Mouse (Mus musculus) midbrain, embryonic 11.5 days (tissue): ENCODE data around the gene Tmem230. TPM values are rescaled to one million over a fixed set of nuclear protein-coding genes. Genes with fewer than 3 reads are reported as not detected.
A peak's percentile ranks its signal among the peaks of the same experiment; 100 is the strongest.

ENCODE experiments used
- ATAC-seq: fragments of 200-750 bp; cut with Nextera tagmentation; 2 replicates; pipeline ENCODE4 v1.8.0; 2017; ENCODE audit warnings: moderate TSS enrichment, moderate library complexity; ENCODE audit not compliant: low FRiP score
- DNase-seq: peaks from one replicate; pipeline ENCODE4 v3.0.0; 2015; ENCODE audit warnings: low spot score; ENCODE audit errors: missing footprints
- H3K27ac ChIP-seq: fragments of 300-500 bp; sonication (generic); 2 replicates; pipeline ENCODE4 v1.5.1; 2014; ENCODE audit warnings: low read depth, low read length
- H3K27me3 ChIP-seq: fragments of 300-500 bp; sonication (generic); 2 replicates; pipeline ENCODE4 v1.6.1; 2014; ENCODE audit warnings: mild to moderate bottlenecking, low read length, moderate library complexity, mixed read lengths; ENCODE audit not compliant: control insufficient read depth, insufficient read depth
- H3K36me3 ChIP-seq: fragments of 300-500 bp; sonication (generic); 2 replicates; pipeline ENCODE4 v1.6.1; 2014; ENCODE audit warnings: mild to moderate bottlenecking, low read length, moderate library complexity, mixed read lengths; ENCODE audit not compliant: control insufficient read depth, insufficient read depth
- H3K4me1 ChIP-seq: fragments of 300-500 bp; sonication (generic); 2 replicates; pipeline ENCODE4 v1.6.1; 2014; ENCODE audit warnings: low read length; ENCODE audit not compliant: control insufficient read depth, insufficient read depth
- H3K4me2 ChIP-seq: fragments of 300-500 bp; sonication (generic); 2 replicates; pipeline ENCODE4 v1.6.1; 2014; ENCODE audit warnings: mild to moderate bottlenecking, moderate library complexity
- H3K4me3 ChIP-seq: fragments of 300-500 bp; sonication (generic); 2 replicates; pipeline ENCODE4 v1.5.1; 2014; ENCODE audit warnings: low read depth, low read length
- H3K9ac ChIP-seq: fragments of 300-500 bp; sonication (generic); 2 replicates; pipeline ENCODE4 v1.6.1; 2014; ENCODE audit warnings: low read length
- H3K9me3 ChIP-seq: fragments of 300-500 bp; sonication (generic); 2 replicates; pipeline ENCODE4 v1.6.1; 2016; ENCODE audit warnings: low read length; ENCODE audit not compliant: control insufficient read depth
- WGBS: fragments of 180-500 bp; shearing (Covaris S2); extraction: QIAGEN DNeasy Blood & Tissue Kit; methylation state at CpG from one replicate; pipeline ENCODE4 v1.1.7; 2014; 5-methylcytosine and 5-hydroxymethylcytosine counted together
- polyA plus RNA-seq: library from polyadenylated mRNA; unstranded; fragments of >200 nt; fragmentation: Nextera tagmentation; extraction: Ambion mirVana; gene quantifications from 2 replicates; pipeline ENCODE4 v1.2.1, GENCODE M21; 2014

Tmem230 gene
- polyA plus RNA-seq, 1 experiment from 2014 or later: 57.1 TPM

DNA sequence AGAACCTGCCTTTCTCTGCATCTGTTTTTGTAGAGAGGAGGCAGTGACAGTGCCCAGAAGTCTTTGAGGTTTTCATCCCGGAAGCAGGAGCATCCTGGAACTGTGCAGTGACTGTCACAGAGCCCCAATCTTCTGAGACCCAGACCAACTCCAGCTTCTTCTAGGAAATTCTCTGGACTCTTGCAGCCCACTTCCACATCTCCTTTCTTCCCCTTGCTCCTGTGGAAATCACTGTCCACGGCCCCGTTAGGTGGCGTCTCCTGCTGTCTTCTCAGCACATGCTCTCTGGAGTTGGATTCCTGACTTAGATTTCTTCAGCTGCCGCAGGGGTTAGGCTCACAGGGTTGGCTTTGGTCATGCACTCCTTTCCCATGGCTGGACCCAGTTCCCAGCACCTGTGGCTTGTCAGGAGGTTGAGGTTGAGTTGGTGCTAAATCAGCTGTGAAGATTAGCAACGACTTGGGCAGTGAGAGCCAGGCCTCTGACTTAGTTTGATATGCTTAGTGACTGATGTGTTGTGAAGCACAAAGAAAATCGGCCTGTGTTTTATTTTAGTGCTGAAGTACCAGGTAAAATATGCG, 30.8 kb upstream of the Tmem230 start:
- no peak overlapping the region for H3K4me3 ChIP-seq
- H3K4me2 ChIP-seq: no peak overlapping the region
- no peak overlapping the region for H3K9ac ChIP-seq
- H3K27me3 ChIP-seq: no peaks in the 10 kb centered on the region
- WGBS: 79% methylated on average over 8 of the region's 8 CpGs
- no peak overlapping the region for H3K27ac ChIP-seq
- peaks cover 22% of the 10 kb centered on the region for H3K4me1 ChIP-seq
- H3K9me3 ChIP-seq: no peaks in the 10 kb centered on the region
- DNase-seq: peak; percentile 77
- no peak for ATAC-seq
- no peaks in the 10 kb centered on the region for H3K36me3 ChIP-seq

GRCm38 (mm10) chr2:132276249-132276648, 28.6 kb upstream of the Tmem230 start:
- WGBS: 88% methylated on average over 4 of the region's 4 CpGs
- H3K27ac ChIP-seq: no peak overlapping the region
- peaks cover 6% of the 10 kb centered on the region; the same call in 1 of the 2 replicates for H3K4me1 ChIP-seq
- no peak overlapping the region for H3K4me2 ChIP-seq
- H3K4me3 ChIP-seq: no peak overlapping the region
- H3K27me3 ChIP-seq: no peaks in the 10 kb centered on the region
- DNase-seq (peak; percentile 35), ATAC-seq (no peak)
- H3K9me3 ChIP-seq: no peaks in the 10 kb centered on the region
- H3K9ac ChIP-seq: no peak overlapping the region
- H3K36me3 ChIP-seq: no peaks in the 10 kb centered on the region

- H3K9me3 ChIP-seq: no peaks in the 10 kb centered on the region
- ATAC-seq (no peak), DNase-seq (peak; percentile 17)
- no peaks in the 10 kb centered on the region for H3K36me3 ChIP-seq
- H3K4me1 ChIP-seq: peaks cover 6% of the 10 kb centered on the region; the same call in 1 of the 2 replicates
- no peak overlapping the region for H3K4me2 ChIP-seq
- H3K27me3 ChIP-seq: no peaks in the 10 kb centered on the region
- H3K4me3 ChIP-seq: no peak overlapping the region
- no peak overlapping the region for H3K9ac ChIP-seq
- 77% methylated on average over 4 of the region's 4 CpGs for WGBS
- H3K27ac ChIP-seq: no peak overlapping the region
Measured at GRCm38 (mm10) chr2:132275527-132275926, 27.9 kb upstream of the Tmem230 start.

GRCm38 (mm10) chr2:132272694-132273389, 25.2 kb upstream of the Tmem230 start:
- 82% methylated on average over 6 of the region's 6 CpGs for WGBS
- no peak for ATAC-seq

GRCm38 (mm10) chr2:132270331-132270951, 22.8 kb upstream of the Tmem230 start:
- ATAC-seq (no peak), DNase-seq (no peak)
- 89% methylated on average over 2 of the region's 2 CpGs for WGBS
- Histone ChIP-seq H3K36me3 (no peaks in the 10 kb centered on the region), H3K9ac (no peak overlapping the region), H3K27me3 (no peaks in the 10 kb centered on the region), H3K9me3 (no peaks in the 10 kb centered on the region), H3K27ac (no peak overlapping the region), H3K4me3 (no peak overlapping the region), H3K4me2 (no peak overlapping the region), H3K4me1 (no peaks in the 10 kb centered on the region)

More at GRCm38 (mm10) chr2:132272694-132273389, 25.2 kb upstream of the Tmem230 start:
- no peaks in the 10 kb centered on the region for H3K36me3 ChIP-seq
- no peaks in the 10 kb centered on the region for H3K27me3 ChIP-seq
- DNase-seq: peak; percentile 62
- no peak overlapping the region for H3K27ac ChIP-seq
- H3K4me2 ChIP-seq: no peak overlapping the region
- H3K9me3 ChIP-seq: no peaks in the 10 kb centered on the region
- H3K4me1 ChIP-seq: no peaks in the 10 kb centered on the region
- H3K4me3 ChIP-seq: no peak overlapping the region
- no peak overlapping the region for H3K9ac ChIP-seq

GRCm38 (mm10) chr2:132269217-132269616, 21.6 kb upstream of the Tmem230 start:
- Histone ChIP-seq H3K9me3 (no peaks in the 10 kb centered on the region), H3K27me3 (no peaks in the 10 kb centered on the region), H3K9ac (no peak overlapping the region), H3K4me2 (no peak overlapping the region), H3K27ac (no peak overlapping the region), H3K4me1 (peaks cover 4% of the 10 kb centered on the region; the same call in 1 of the 2 replicates), H3K4me3 (no peak overlapping the region), H3K36me3 (no peaks in the 10 kb centered on the region)
- ATAC-seq (no peak), DNase-seq (no peak)
- 87% methylated on average over 3 of the region's 3 CpGs for WGBS

DNA sequence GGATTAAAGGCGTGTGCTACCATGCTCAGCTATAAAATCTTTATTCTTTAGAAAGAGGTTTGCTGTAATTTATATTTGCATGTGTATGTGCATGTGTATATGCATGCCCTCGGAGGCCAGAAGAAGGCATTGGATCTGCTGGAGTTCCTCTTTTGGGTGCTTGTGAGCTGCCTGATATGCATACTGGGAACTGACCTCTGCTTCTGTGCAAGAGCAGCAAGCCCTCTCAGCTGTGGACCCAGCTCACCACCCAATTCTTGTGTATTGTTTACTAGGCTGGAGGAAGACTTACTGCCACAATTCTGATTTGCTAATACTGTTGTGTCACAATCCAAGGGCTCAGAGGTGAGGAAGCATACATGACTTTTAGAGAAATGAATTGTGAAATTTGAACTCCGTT, 18.5 kb upstream of the Tmem230 start:
- no peak overlapping the region for H3K9ac ChIP-seq
- peaks cover 7% of the 10 kb centered on the region; the same call in 1 of the 2 replicates for H3K4me1 ChIP-seq
- no peaks in the 10 kb centered on the region for H3K9me3 ChIP-seq
- ATAC-seq (no peak), DNase-seq (no peak)
- 92% methylated on average over 3 of the region's 3 CpGs for WGBS
- H3K4me2 ChIP-seq: no peak overlapping the region
- H3K4me3 ChIP-seq: no peak overlapping the region
- H3K27ac ChIP-seq: no peak overlapping the region
- H3K27me3 ChIP-seq: no peaks in the 10 kb centered on the region
- no peaks in the 10 kb centered on the region for H3K36me3 ChIP-seq

DNA sequence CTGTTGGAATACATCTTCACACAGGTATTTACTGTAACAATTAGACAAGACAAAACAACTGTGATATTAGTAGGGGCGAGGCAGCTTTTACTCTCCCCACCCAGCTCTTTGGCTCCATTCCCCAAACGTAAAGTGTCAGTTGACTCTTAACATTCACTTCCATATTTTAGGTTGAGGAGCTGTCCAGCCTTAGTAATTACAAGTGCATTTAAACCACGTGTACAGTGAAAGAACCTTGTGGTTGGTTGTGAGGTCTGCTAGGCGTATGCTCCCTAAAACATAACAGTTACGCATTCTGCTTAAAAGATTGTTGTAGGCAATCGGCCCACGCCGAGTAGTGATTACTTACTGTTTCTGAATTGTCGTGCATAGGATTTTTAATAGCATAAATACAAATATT, 17.6 kb upstream of the Tmem230 start:
- H3K4me3 ChIP-seq: no peak overlapping the region
- no peak overlapping the region for H3K4me2 ChIP-seq
- H3K27me3 ChIP-seq: no peaks in the 10 kb centered on the region
- no peaks in the 10 kb centered on the region for H3K9me3 ChIP-seq
- no peak overlapping the region for H3K27ac ChIP-seq
- 90% methylated on average over 9 of the region's 9 CpGs for WGBS
- H3K36me3 ChIP-seq: no peaks in the 10 kb centered on the region
- ATAC-seq (no peak), DNase-seq (no peak)
- H3K9ac ChIP-seq: no peak overlapping the region
- peaks cover 7% of the 10 kb centered on the region; the same call in 1 of the 2 replicates for H3K4me1 ChIP-seq

- H3K4me1 ChIP-seq: peaks cover 7% of the 10 kb centered on the region; the same call in 1 of the 2 replicates
- WGBS: 18% methylated on average over 6 of the region's 6 CpGs
- peak overlapping the region; percentile 57 for H3K4me2 ChIP-seq
- ATAC-seq: no peak
- no peak for DNase-seq
- peak overlapping the region; percentile 80 for H3K4me3 ChIP-seq
- H3K27ac ChIP-seq: no peak overlapping the region
- H3K9me3 ChIP-seq: no peaks in the 10 kb centered on the region
- no peaks in the 10 kb centered on the region for H3K36me3 ChIP-seq
- no peaks in the 10 kb centered on the region for H3K27me3 ChIP-seq
- H3K9ac ChIP-seq: peak overlapping the region; percentile 88
Measured at GRCm38 (mm10) chr2:132264266-132264710, 16.7 kb upstream of the Tmem230 start.
